Mouse (Mus musculus): ENCODE measurements around the gene Vegfd.

Gene Vegfd

GRCm38 (mm10) chrX:164428224-164428623 is 55.0 kb downstream of the Vegfd start:
- Histone ChIP-seq H3K4me1 (replicated peaks; ENCODE audit: low read depth, low read length) (no peaks in the 10 kb centered on the region), H3K9me3 (ENCODE audit: low read length) (no peaks in the 10 kb centered on the region), H3K36me3 (ENCODE audit: insufficient read depth, low read length) (peaks cover 90% of the 10 kb centered on the region), H3K4me3 (replicated peaks; ENCODE audit: low read length) (no peak overlapping the region), H3K27me3 (ENCODE audit: insufficient read depth, low read length) (no peaks in the 10 kb centered on the region)
- TF ChIP-seq POU5F1 (IDR thresholded peaks at IDR 0.05; ENCODE audit: borderline replicate concordance, low read length) (no peak), NANOG (IDR thresholded peaks at IDR 0.05; ENCODE audit: borderline replicate concordance, low read length) (no peak), CTCF (conservative IDR thresholded peaks at IDR 0.05; ENCODE audit: low read length) (no peak)

GRCm38 (mm10) chrX:164430621-164431020 is 57.4 kb downstream of the Vegfd start:
- H3K9me3 ChIP-seq (ENCODE audit: low read length): no peaks in the 10 kb centered on the region
- TF ChIP-seq NANOG (IDR thresholded peaks at IDR 0.05; ENCODE audit: borderline replicate concordance, low read length): no peak
- no peak for TF ChIP-seq POU5F1 (IDR thresholded peaks at IDR 0.05; ENCODE audit: borderline replicate concordance, low read length)
- no peak for TF ChIP-seq CTCF (conservative IDR thresholded peaks at IDR 0.05; ENCODE audit: low read length)
- H3K4me1 ChIP-seq (replicated peaks; ENCODE audit: low read depth, low read length): no peaks in the 10 kb centered on the region
- no peak overlapping the region for H3K4me3 ChIP-seq (replicated peaks; ENCODE audit: low read length)
- no peaks in the 10 kb centered on the region for H3K27me3 ChIP-seq (ENCODE audit: insufficient read depth, low read length)
- peaks cover 73% of the 10 kb centered on the region for H3K36me3 ChIP-seq (ENCODE audit: insufficient read depth, low read length)

- no peak for TF ChIP-seq NANOG (IDR thresholded peaks at IDR 0.05; ENCODE audit: borderline replicate concordance, low read length)
- no peak for TF ChIP-seq CTCF (conservative IDR thresholded peaks at IDR 0.05; ENCODE audit: low read length)
- TF ChIP-seq POU5F1 (IDR thresholded peaks at IDR 0.05; ENCODE audit: borderline replicate concordance, low read length): no peak
- H3K27me3 ChIP-seq (ENCODE audit: insufficient read depth, low read length): no peaks in the 10 kb centered on the region
Observed at GRCm38 (mm10) chrX:164431133-164431532, 58.0 kb downstream of the Vegfd start.

GRCm38 (mm10) chrX:164431541-164431940 is 58.4 kb downstream of the Vegfd start:
- H3K27me3 ChIP-seq (ENCODE audit: insufficient read depth, low read length): no peaks in the 10 kb centered on the region
- TF ChIP-seq POU5F1 (IDR thresholded peaks at IDR 0.05; ENCODE audit: borderline replicate concordance, low read length): no peak
- no peak for TF ChIP-seq NANOG (IDR thresholded peaks at IDR 0.05; ENCODE audit: borderline replicate concordance, low read length)
- TF ChIP-seq CTCF (conservative IDR thresholded peaks at IDR 0.05; ENCODE audit: low read length): no peak
- H3K4me3 ChIP-seq (replicated peaks; ENCODE audit: low read length): no peak overlapping the region
- no peaks in the 10 kb centered on the region for H3K4me1 ChIP-seq (replicated peaks; ENCODE audit: low read depth, low read length)
- no peaks in the 10 kb centered on the region for H3K9me3 ChIP-seq (ENCODE audit: low read length)
- H3K36me3 ChIP-seq (ENCODE audit: insufficient read depth, low read length): peaks cover 63% of the 10 kb centered on the region

More at GRCm38 (mm10) chrX:164431133-164431532, 58.0 kb downstream of the Vegfd start:
- Histone ChIP-seq H3K9me3 (ENCODE audit: low read length) (no peaks in the 10 kb centered on the region), H3K36me3 (ENCODE audit: insufficient read depth, low read length) (peaks cover 68% of the 10 kb centered on the region), H3K4me1 (replicated peaks; ENCODE audit: low read depth, low read length) (no peaks in the 10 kb centered on the region), H3K4me3 (replicated peaks; ENCODE audit: low read length) (no peak overlapping the region)

GRCm38 (mm10) chrX:164432682-164433081 is 59.5 kb downstream of the Vegfd start:
- Histone ChIP-seq H3K9me3 (ENCODE audit: low read length) (no peaks in the 10 kb centered on the region), H3K4me3 (replicated peaks; ENCODE audit: low read length) (no peak overlapping the region), H3K4me1 (replicated peaks; ENCODE audit: low read depth, low read length) (no peaks in the 10 kb centered on the region), H3K36me3 (ENCODE audit: insufficient read depth, low read length) (peaks cover 56% of the 10 kb centered on the region), H3K27me3 (ENCODE audit: insufficient read depth, low read length) (no peaks in the 10 kb centered on the region)
- TF ChIP-seq NANOG (IDR thresholded peaks at IDR 0.05; ENCODE audit: borderline replicate concordance, low read length) (no peak), POU5F1 (IDR thresholded peaks at IDR 0.05; ENCODE audit: borderline replicate concordance, low read length) (no peak), CTCF (conservative IDR thresholded peaks at IDR 0.05; ENCODE audit: low read length) (no peak)

GRCm38 (mm10) chrX:164436709-164437108 is 63.5 kb downstream of the Vegfd start, which contains the start of gene Asb11:
Gene Asb11 (plus strand): TSS chrX:164436994.
- no peak for TF ChIP-seq NANOG (IDR thresholded peaks at IDR 0.05; ENCODE audit: borderline replicate concordance, low read length)
- TF ChIP-seq POU5F1 (IDR thresholded peaks at IDR 0.05; ENCODE audit: borderline replicate concordance, low read length): no peak
- no peak for TF ChIP-seq CTCF (conservative IDR thresholded peaks at IDR 0.05; ENCODE audit: low read length)
- Histone ChIP-seq H3K4me1 (replicated peaks; ENCODE audit: low read depth, low read length) (no peaks in the 10 kb centered on the region), H3K27me3 (ENCODE audit: insufficient read depth, low read length) (no peaks in the 10 kb centered on the region), H3K36me3 (ENCODE audit: insufficient read depth, low read length) (peaks cover 18% of the 10 kb centered on the region), H3K9me3 (ENCODE audit: low read length) (no peaks in the 10 kb centered on the region), H3K4me3 (replicated peaks; ENCODE audit: low read length) (no peak within 1 kb of the TSS)

- H3K4me3 ChIP-seq (replicated peaks; ENCODE audit: low read length): no peak overlapping the region
- H3K9me3 ChIP-seq (ENCODE audit: low read length): no peaks in the 10 kb centered on the region
- no peaks in the 10 kb centered on the region for H3K4me1 ChIP-seq (replicated peaks; ENCODE audit: low read depth, low read length)
- no peaks in the 10 kb centered on the region for H3K36me3 ChIP-seq (ENCODE audit: insufficient read depth, low read length)
- no peaks in the 10 kb centered on the region for H3K27me3 ChIP-seq (ENCODE audit: insufficient read depth, low read length)
- TF ChIP-seq POU5F1 (IDR thresholded peaks at IDR 0.05; ENCODE audit: borderline replicate concordance, low read length) (no peak), CTCF (conservative IDR thresholded peaks at IDR 0.05; ENCODE audit: low read length) (no peak), NANOG (IDR thresholded peaks at IDR 0.05; ENCODE audit: borderline replicate concordance, low read length) (no peak)
Observed at GRCm38 (mm10) chrX:164439462-164439861, 66.3 kb downstream of the Vegfd start.

- no peak for TF ChIP-seq CTCF (conservative IDR thresholded peaks at IDR 0.05; ENCODE audit: low read length)
- TF ChIP-seq POU5F1 (IDR thresholded peaks at IDR 0.05; ENCODE audit: borderline replicate concordance, low read length): no peak
- no peak for TF ChIP-seq NANOG (IDR thresholded peaks at IDR 0.05; ENCODE audit: borderline replicate concordance, low read length)
- Histone ChIP-seq H3K4me3 (replicated peaks; ENCODE audit: low read length) (no peak overlapping the region), H3K9me3 (ENCODE audit: low read length) (no peaks in the 10 kb centered on the region), H3K27me3 (ENCODE audit: insufficient read depth, low read length) (no peaks in the 10 kb centered on the region), H3K36me3 (ENCODE audit: insufficient read depth, low read length) (no peaks in the 10 kb centered on the region), H3K4me1 (replicated peaks; ENCODE audit: low read depth, low read length) (no peaks in the 10 kb centered on the region)
Observed at GRCm38 (mm10) chrX:164440140-164440539, 67.0 kb downstream of the Vegfd start.

- no peaks in the 10 kb centered on the region for H3K9me3 ChIP-seq (ENCODE audit: low read length)
- H3K27me3 ChIP-seq (ENCODE audit: insufficient read depth, low read length): no peaks in the 10 kb centered on the region
- TF ChIP-seq POU5F1 (IDR thresholded peaks at IDR 0.05; ENCODE audit: borderline replicate concordance, low read length) (no peak), CTCF (conservative IDR thresholded peaks at IDR 0.05; ENCODE audit: low read length) (no peak), NANOG (IDR thresholded peaks at IDR 0.05; ENCODE audit: borderline replicate concordance, low read length) (no peak)
- H3K4me1 ChIP-seq (replicated peaks; ENCODE audit: low read depth, low read length): no peaks in the 10 kb centered on the region
- no peaks in the 10 kb centered on the region for H3K36me3 ChIP-seq (ENCODE audit: insufficient read depth, low read length)
- no peak overlapping the region for H3K4me3 ChIP-seq (replicated peaks; ENCODE audit: low read length)
Observed at GRCm38 (mm10) chrX:164440703-164441102, 67.5 kb downstream of the Vegfd start.

All from E14TG2a.4 (cell line).